Mouse (Mus musculus): ENCODE results near the gene Aadac. TPM values are rescaled to one million over a fixed set of nuclear protein-coding genes. Genes with fewer than 3 reads are reported as not detected.

Gene Aadac
- polyA plus RNA-seq, 1 experiment from 2014 or later, result 304 TPM

DNA sequence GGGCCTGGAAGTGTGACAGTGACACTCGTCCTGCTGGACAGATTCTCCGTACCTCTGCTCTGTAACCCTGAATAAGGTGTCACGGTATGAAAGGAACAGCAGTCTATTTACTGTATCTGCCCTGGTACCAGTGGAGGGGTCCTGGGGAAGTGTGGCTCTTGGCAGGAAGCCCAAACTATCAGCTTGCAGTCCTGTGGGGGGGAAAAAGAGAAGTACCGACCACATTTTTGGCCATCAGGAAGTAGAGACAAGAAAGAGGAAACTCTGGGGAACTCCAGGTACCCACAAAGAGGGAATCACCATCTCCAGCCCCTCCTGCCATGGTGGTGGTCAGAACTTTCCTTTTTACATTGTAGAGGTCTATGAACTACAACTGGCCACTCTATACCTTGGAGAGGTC lies 55.1 kb downstream of the Aadac start:
- Histone ChIP-seq H3K4me3 (replicated peaks) (no peak overlapping the region), H3K9ac (no peak overlapping the region), H3K4me1 (replicated peaks) (no peaks in the 10 kb centered on the region), H3K4me2 (no peak overlapping the region), H3K27ac (replicated peaks) (no peak overlapping the region), H3K27me3 (no peaks in the 10 kb centered on the region), H3K36me3 (replicated peaks) (no peaks in the 10 kb centered on the region), H3K9me3 (replicated peaks) (no peaks in the 10 kb centered on the region)
- 21% methylated on average over 4 of the region's 4 CpGs for WGBS (ENCODE audit: insufficient replicate concordance)
- no peak for ATAC-seq (ENCODE audit: insufficient read depth)

DNA sequence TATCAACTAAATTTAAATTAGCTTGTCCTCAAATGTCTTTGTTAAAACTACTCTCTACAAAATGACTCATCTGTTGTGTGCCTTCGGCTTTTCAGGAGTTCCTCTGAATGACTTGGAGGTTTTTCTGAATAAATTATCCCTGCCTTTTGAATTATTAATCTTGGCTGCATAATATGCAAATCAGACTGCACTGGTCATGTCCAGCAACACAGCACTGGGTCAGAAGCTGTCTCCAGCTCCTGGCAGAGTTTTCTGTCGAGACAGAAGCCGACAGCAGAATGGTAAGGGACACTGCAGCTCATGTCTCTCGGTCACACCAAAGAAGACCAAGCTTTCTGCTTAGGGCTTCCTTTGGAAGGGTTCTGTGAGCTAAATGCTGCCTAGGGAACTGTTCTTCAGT lies 56.1 kb downstream of the Aadac start, which contains the start of gene Sucnr1:
TSS of gene Sucnr1 (plus strand) at position 222 of the 400 bp plus-strand sequence.
- no peak for ATAC-seq (ENCODE audit: insufficient read depth)
- no peak within 1 kb of the TSS for H3K4me3 ChIP-seq (replicated peaks)
- no peaks in the 10 kb centered on the region for H3K4me1 ChIP-seq (replicated peaks)
- H3K4me2 ChIP-seq, result no peak within 1 kb of the TSS
- no peaks in the 10 kb centered on the region for H3K9me3 ChIP-seq (replicated peaks)
- H3K27me3 ChIP-seq, result no peaks in the 10 kb centered on the region
- H3K27ac ChIP-seq (replicated peaks), result no peak within 1 kb of the TSS
- no peak within 1 kb of the TSS for H3K9ac ChIP-seq
- H3K36me3 ChIP-seq (replicated peaks), result no peaks in the 10 kb centered on the region
- WGBS (ENCODE audit: insufficient replicate concordance), result 47% methylated on average over 4 of the region's 4 CpGs

DNA sequence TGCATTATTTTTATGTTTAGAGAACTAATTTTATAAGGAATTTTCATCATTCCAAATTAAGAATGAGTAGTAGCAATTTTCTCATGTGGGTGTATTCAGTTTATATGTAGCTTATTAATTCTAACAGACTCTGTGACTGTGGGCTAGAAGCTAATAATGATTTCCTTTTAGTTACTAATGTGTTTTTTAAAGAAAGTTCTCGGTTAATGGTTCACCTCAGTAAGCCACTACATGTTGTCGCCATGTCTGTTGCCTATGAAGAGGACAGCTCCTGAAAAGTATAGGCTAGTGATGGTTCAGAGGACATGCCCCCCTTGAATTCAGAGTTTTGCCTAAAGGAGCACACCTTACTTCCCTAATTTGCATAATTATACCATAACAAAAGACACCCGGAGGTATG lies 57.2 kb downstream of the Aadac start:
- Histone ChIP-seq H3K27ac (replicated peaks) (no peak overlapping the region), H3K4me3 (replicated peaks) (no peak overlapping the region), H3K4me2 (no peak overlapping the region), H3K9me3 (replicated peaks) (no peaks in the 10 kb centered on the region), H3K9ac (no peak overlapping the region), H3K36me3 (replicated peaks) (no peaks in the 10 kb centered on the region), H3K27me3 (no peaks in the 10 kb centered on the region), H3K4me1 (replicated peaks) (no peaks in the 10 kb centered on the region)
- ATAC-seq (ENCODE audit: insufficient read depth), result no peak
- WGBS (ENCODE audit: insufficient replicate concordance), result 71% methylated on average over 3 of the region's 3 CpGs

DNA sequence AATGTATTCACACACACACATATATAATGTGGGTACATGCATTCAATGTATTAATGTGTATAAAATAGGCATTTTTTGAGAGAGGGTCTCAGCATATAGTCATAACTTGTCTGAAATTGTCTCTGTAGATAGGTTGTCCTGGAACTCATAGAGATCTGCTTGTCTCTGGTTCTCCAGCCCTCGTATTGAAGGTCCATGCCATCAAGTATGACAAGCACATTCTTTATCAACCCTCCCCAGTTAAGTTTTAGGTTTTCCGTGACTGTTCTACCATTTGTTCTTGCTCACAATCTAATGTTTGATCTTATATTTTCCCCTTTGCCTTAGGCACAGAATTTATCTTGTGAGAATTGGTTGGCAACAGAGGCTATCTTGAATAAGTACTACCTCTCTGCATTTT lies 60.2 kb downstream of the Aadac start:
- Histone ChIP-seq H3K4me1 (replicated peaks) (no peaks in the 10 kb centered on the region), H3K27ac (replicated peaks) (no peak overlapping the region), H3K9me3 (replicated peaks) (no peaks in the 10 kb centered on the region), H3K4me3 (replicated peaks) (no peak overlapping the region), H3K27me3 (no peaks in the 10 kb centered on the region), H3K36me3 (replicated peaks) (no peaks in the 10 kb centered on the region), H3K4me2 (no peak overlapping the region), H3K9ac (no peak overlapping the region)
- ATAC-seq (ENCODE audit: insufficient read depth), result no peak
- 51% methylated on average over 2 of the region's 2 CpGs for WGBS (ENCODE audit: insufficient replicate concordance)

Other genes starting within 250 kb of the Aadac start
- gene Gm8298, start 164.7 kb upstream of the Aadac start, polyA plus RNA-seq (2015; fragmentation: Nextera tagmentation; extraction: Ambion mirVana), result not detected in 2 replicates
- gene C130079G13Rik, start 100.5 kb upstream of the Aadac start, polyA plus RNA-seq (2015; fragmentation: Nextera tagmentation; extraction: Ambion mirVana), result not detected in 2 replicates
- gene Aadacl2, start 19.0 kb upstream of the Aadac start, polyA plus RNA-seq (2015; fragmentation: Nextera tagmentation; extraction: Ambion mirVana), result not detected in 2 replicates
- gene Sucnr1, start 56.2 kb downstream of the Aadac start, polyA plus RNA-seq (2015; fragmentation: Nextera tagmentation; extraction: Ambion mirVana), result 0.07 and 0.12 TPM in 2 replicates